Mouse (Mus musculus): ENCODE measurements around the gene Tmem213. TPM values are rescaled to one million over a fixed set of nuclear protein-coding genes. Genes with fewer than 3 reads are reported as not detected.

Gene Tmem213
- polyA plus RNA-seq, 1 experiment from 2014 or later = not detected

DNA sequence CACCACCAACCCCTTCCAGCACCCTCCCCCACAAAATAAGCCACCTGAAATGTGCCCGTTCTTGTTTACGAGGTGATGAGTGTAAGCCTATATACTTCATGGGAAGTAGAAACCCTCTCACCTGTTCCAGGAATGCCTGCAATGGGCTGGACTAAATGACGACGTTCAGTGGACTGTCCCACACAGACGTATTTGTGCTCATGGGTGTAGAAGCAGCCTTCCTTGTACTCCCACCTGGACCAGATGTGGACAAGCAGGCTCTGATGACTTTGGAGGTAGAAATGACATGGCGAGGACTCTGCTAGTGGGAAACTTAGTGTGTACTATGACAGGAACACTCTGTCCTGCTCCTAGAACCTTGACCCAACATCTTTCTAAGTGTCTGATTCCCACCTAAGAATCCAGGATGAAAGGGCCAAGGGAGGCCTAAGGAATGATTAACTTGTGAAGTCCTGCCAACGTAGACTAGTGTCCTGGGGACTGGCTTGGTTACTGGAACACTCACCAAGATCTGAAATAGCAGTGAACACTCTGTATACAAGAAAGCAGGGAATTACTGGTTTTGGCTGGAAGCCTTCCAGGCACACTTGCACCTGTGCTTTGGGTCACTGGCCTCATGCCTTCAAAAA, 15.3 kb downstream of the Tmem213 start, which contains the start of gene Atp6v0a4:
Gene Atp6v0a4 (minus strand): TSS at position 380 of the 629 bp plus-strand sequence.
- ATAC-seq = no peak
- no peak within 1 kb of the TSS for H3K4me3 ChIP-seq (ENCODE audit: low read length)
- H3K9ac ChIP-seq (ENCODE audit: low read depth, low read length) = no peak within 1 kb of the TSS
- 86% methylated on average over 7 of the region's 7 CpGs for WGBS
- peaks cover 19% of the 10 kb centered on the region for H3K36me3 ChIP-seq (ENCODE audit: control insufficient read depth, insufficient read depth, low read length)
- H3K4me2 ChIP-seq (ENCODE audit: low read length) = no peak within 1 kb of the TSS
- no peaks in the 10 kb centered on the region for H3K27me3 ChIP-seq (replicated peaks; ENCODE audit: control insufficient read depth, insufficient read depth, low read length)
- H3K9me3 ChIP-seq (ENCODE audit: control insufficient read depth, low read length) = no peaks in the 10 kb centered on the region
- no peak within 1 kb of the TSS for H3K27ac ChIP-seq (ENCODE audit: low read depth, low read length)
- H3K4me1 ChIP-seq (ENCODE audit: control insufficient read depth, insufficient read depth, low read depth, low read length) = no peaks in the 10 kb centered on the region

DNA sequence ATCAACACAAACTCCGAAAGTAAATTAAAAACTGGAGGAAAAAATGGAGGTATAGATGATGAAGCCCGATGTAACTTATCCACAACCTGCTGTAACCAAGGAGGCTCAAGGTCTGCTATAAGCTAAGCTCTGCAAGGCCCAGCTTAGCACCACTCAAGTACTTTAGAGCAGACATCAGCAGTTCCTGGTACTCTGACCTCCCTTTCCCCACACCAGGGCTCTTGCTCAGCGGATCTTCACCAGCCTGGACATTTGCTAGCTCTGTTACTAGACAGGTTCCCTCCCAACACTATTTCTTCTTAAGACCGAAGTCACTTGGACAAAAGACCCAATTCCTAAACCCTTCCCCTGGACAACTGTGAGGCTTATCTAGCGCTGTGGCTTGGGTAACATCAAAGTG, 15.8 kb downstream of the Tmem213 start:
- Histone ChIP-seq H3K4me2 (ENCODE audit: low read length) (no peak overlapping the region), H3K9me3 (ENCODE audit: control insufficient read depth, low read length) (no peaks in the 10 kb centered on the region), H3K9ac (ENCODE audit: low read depth, low read length) (no peak overlapping the region), H3K27ac (ENCODE audit: low read depth, low read length) (no peak overlapping the region), H3K36me3 (ENCODE audit: control insufficient read depth, insufficient read depth, low read length) (peaks cover 20% of the 10 kb centered on the region), H3K4me3 (ENCODE audit: low read length) (no peak overlapping the region), H3K4me1 (ENCODE audit: control insufficient read depth, insufficient read depth, low read depth, low read length) (no peaks in the 10 kb centered on the region), H3K27me3 (replicated peaks; ENCODE audit: control insufficient read depth, insufficient read depth, low read length) (no peaks in the 10 kb centered on the region)
- ATAC-seq = no peak
- WGBS = 95% methylated on average over 5 of the region's 5 CpGs

- Histone ChIP-seq H3K4me1 (ENCODE audit: control insufficient read depth, insufficient read depth, low read depth, low read length) (no peaks in the 10 kb centered on the region), H3K27me3 (replicated peaks; ENCODE audit: control insufficient read depth, insufficient read depth, low read length) (no peaks in the 10 kb centered on the region), H3K36me3 (ENCODE audit: control insufficient read depth, insufficient read depth, low read length) (peaks cover 26% of the 10 kb centered on the region), H3K27ac (ENCODE audit: low read depth, low read length) (no peak overlapping the region), H3K4me3 (ENCODE audit: low read length) (no peak overlapping the region), H3K9ac (ENCODE audit: low read depth, low read length) (no peak overlapping the region), H3K9me3 (ENCODE audit: control insufficient read depth, low read length) (no peaks in the 10 kb centered on the region), H3K4me2 (ENCODE audit: low read length) (no peak overlapping the region)
- no peak for ATAC-seq
- 96% methylated on average over 3 of the region's 3 CpGs for WGBS
Observed at GRCm38 (mm10) chr6:38125462-38125861, 16.4 kb downstream of the Tmem213 start.

- WGBS = 89% methylated on average over 14 of the region's 14 CpGs
- Histone ChIP-seq H3K27ac (ENCODE audit: low read depth, low read length) (no peak overlapping the region), H3K4me3 (ENCODE audit: low read length) (no peak overlapping the region), H3K4me2 (ENCODE audit: low read length) (no peak overlapping the region), H3K27me3 (replicated peaks; ENCODE audit: control insufficient read depth, insufficient read depth, low read length) (no peaks in the 10 kb centered on the region), H3K36me3 (ENCODE audit: control insufficient read depth, insufficient read depth, low read length) (peaks cover 31% of the 10 kb centered on the region), H3K9me3 (ENCODE audit: control insufficient read depth, low read length) (no peaks in the 10 kb centered on the region), H3K4me1 (ENCODE audit: control insufficient read depth, insufficient read depth, low read depth, low read length) (no peaks in the 10 kb centered on the region), H3K9ac (ENCODE audit: low read depth, low read length) (no peak overlapping the region)
- ATAC-seq = no peak
Observed at GRCm38 (mm10) chr6:38128115-38128514, 19.1 kb downstream of the Tmem213 start.

GRCm38 (mm10) chr6:38129883-38130282, 20.8 kb downstream of the Tmem213 start:
- Histone ChIP-seq H3K4me1 (ENCODE audit: control insufficient read depth, insufficient read depth, low read depth, low read length) (no peaks in the 10 kb centered on the region), H3K36me3 (ENCODE audit: control insufficient read depth, insufficient read depth, low read length) (peaks cover 34% of the 10 kb centered on the region), H3K27me3 (replicated peaks; ENCODE audit: control insufficient read depth, insufficient read depth, low read length) (no peaks in the 10 kb centered on the region), H3K27ac (ENCODE audit: low read depth, low read length) (no peak overlapping the region), H3K9me3 (ENCODE audit: control insufficient read depth, low read length) (no peaks in the 10 kb centered on the region), H3K9ac (ENCODE audit: low read depth, low read length) (no peak overlapping the region), H3K4me2 (ENCODE audit: low read length) (no peak overlapping the region), H3K4me3 (ENCODE audit: low read length) (no peak overlapping the region)
- WGBS = 98% methylated on average over 5 of the region's 5 CpGs
- ATAC-seq = no peak

GRCm38 (mm10) chr6:38131801-38132231, 22.8 kb downstream of the Tmem213 start:
- peaks cover 38% of the 10 kb centered on the region for H3K36me3 ChIP-seq (ENCODE audit: control insufficient read depth, insufficient read depth, low read length)
- peak; percentile 38; the same call in 1 of the 2 replicates for ATAC-seq
- no peak overlapping the region for H3K4me2 ChIP-seq (ENCODE audit: low read length)
- no peak overlapping the region for H3K4me3 ChIP-seq (ENCODE audit: low read length)
- no peak overlapping the region for H3K27ac ChIP-seq (ENCODE audit: low read depth, low read length)
- H3K27me3 ChIP-seq (replicated peaks; ENCODE audit: control insufficient read depth, insufficient read depth, low read length) = no peaks in the 10 kb centered on the region
- no peaks in the 10 kb centered on the region for H3K4me1 ChIP-seq (ENCODE audit: control insufficient read depth, insufficient read depth, low read depth, low read length)
- H3K9ac ChIP-seq (ENCODE audit: low read depth, low read length) = no peak overlapping the region
- H3K9me3 ChIP-seq (ENCODE audit: control insufficient read depth, low read length) = no peaks in the 10 kb centered on the region
- WGBS = 70% methylated on average over 4 of the region's 4 CpGs

DNA sequence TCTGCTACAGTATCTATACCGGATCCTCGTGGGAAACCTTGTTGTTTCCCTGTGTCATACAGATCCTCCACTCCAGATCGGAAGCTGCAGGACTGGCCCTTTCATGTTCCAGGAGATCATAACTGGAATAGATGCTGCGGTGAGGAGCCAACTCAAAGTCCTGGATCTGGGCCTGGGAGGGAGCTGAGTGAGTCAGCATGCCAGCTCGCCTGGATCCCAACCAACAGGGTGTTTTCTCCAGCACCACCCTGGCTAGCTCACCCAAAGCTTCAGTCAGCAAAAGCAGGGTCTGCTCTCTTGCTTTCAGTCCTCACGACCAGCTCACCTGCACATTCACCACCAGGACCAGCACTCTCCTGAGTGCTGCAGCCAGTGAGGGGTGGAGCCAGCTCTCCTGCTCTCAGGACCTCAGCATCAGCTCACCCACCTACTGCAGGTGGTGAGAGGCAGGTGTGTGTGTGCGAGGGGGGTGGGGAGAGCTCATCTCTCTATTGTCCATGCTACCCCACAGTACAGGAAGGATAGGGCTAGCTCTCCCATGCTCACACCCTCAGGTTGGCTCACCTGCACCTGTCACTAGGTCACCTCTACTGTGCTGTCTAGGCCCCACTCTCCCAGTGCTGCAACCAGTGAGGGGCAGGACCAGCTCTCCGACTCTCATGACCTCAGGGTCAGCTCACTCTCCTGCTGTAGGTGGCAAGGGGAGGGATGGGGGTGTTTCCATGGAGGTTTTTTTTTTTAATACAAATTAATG, 25.9 kb downstream of the Tmem213 start:
- 85% methylated on average over 8 of the region's 8 CpGs for WGBS
- H3K9me3 ChIP-seq (ENCODE audit: control insufficient read depth, low read length) = no peaks in the 10 kb centered on the region
- H3K4me3 ChIP-seq (ENCODE audit: low read length) = no peak overlapping the region
- H3K27ac ChIP-seq (ENCODE audit: low read depth, low read length) = no peak overlapping the region
- no peaks in the 10 kb centered on the region for H3K4me1 ChIP-seq (ENCODE audit: control insufficient read depth, insufficient read depth, low read depth, low read length)
- 0 out of 2 replicates have a peak, but pooled peaks have one; percentile 44 for ATAC-seq
- H3K36me3 ChIP-seq (ENCODE audit: control insufficient read depth, insufficient read depth, low read length) = peaks cover 29% of the 10 kb centered on the region
- no peaks in the 10 kb centered on the region for H3K27me3 ChIP-seq (replicated peaks; ENCODE audit: control insufficient read depth, insufficient read depth, low read length)
- H3K9ac ChIP-seq (ENCODE audit: low read depth, low read length) = no peak overlapping the region
- H3K4me2 ChIP-seq (ENCODE audit: low read length) = no peak overlapping the region

DNA sequence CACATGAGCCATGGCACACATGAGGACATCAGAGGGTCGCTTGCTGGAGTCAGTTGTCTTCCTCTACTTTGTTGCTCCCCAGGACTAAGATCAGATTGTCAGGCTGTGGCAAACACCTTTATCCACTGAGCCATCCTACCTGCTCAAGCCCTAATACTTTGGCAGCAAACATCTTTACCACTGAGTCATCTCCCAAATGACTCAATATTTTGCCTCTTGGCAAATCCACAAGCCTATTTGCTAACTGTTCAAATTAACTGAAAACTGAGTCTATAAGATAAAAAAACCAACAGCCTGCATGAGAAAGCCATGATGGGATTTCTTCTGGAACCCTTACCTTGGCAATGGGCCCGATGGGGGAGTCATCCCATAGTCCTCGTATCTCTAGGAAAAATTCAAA, 30.0 kb downstream of the Tmem213 start:
- no peak overlapping the region for H3K9ac ChIP-seq (ENCODE audit: low read depth, low read length)
- no peaks in the 10 kb centered on the region for H3K4me1 ChIP-seq (ENCODE audit: control insufficient read depth, insufficient read depth, low read depth, low read length)
- H3K4me2 ChIP-seq (ENCODE audit: low read length) = no peak overlapping the region
- 85% methylated on average over 3 of the region's 3 CpGs for WGBS
- H3K36me3 ChIP-seq (ENCODE audit: control insufficient read depth, insufficient read depth, low read length) = peaks cover 25% of the 10 kb centered on the region; the same call in 1 of the 2 replicates
- no peaks in the 10 kb centered on the region for H3K27me3 ChIP-seq (replicated peaks; ENCODE audit: control insufficient read depth, insufficient read depth, low read length)
- H3K27ac ChIP-seq (ENCODE audit: low read depth, low read length) = no peak overlapping the region
- ATAC-seq = no peak
- H3K9me3 ChIP-seq (ENCODE audit: control insufficient read depth, low read length) = no peaks in the 10 kb centered on the region
- H3K4me3 ChIP-seq (ENCODE audit: low read length) = no peak overlapping the region

- H3K4me3 ChIP-seq (ENCODE audit: low read length) = no peak overlapping the region
- no peak for ATAC-seq
- no peaks in the 10 kb centered on the region for H3K9me3 ChIP-seq (ENCODE audit: control insufficient read depth, low read length)
- no peak overlapping the region for H3K27ac ChIP-seq (ENCODE audit: low read depth, low read length)
- H3K9ac ChIP-seq (ENCODE audit: low read depth, low read length) = no peak overlapping the region
- H3K4me1 ChIP-seq (ENCODE audit: control insufficient read depth, insufficient read depth, low read depth, low read length) = no peaks in the 10 kb centered on the region
- peaks cover 19% of the 10 kb centered on the region; the same call in 1 of the 2 replicates for H3K36me3 ChIP-seq (ENCODE audit: control insufficient read depth, insufficient read depth, low read length)
- H3K4me2 ChIP-seq (ENCODE audit: low read length) = no peak overlapping the region
- WGBS = 96% methylated on average over 9 of the region's 9 CpGs
- no peaks in the 10 kb centered on the region for H3K27me3 ChIP-seq (replicated peaks; ENCODE audit: control insufficient read depth, insufficient read depth, low read length)
Observed at GRCm38 (mm10) chr6:38140402-38140801, 31.3 kb downstream of the Tmem213 start.
